Mouse (Mus musculus) neural tube, embryonic 14.5 days (tissue): ENCODE measurements around the gene Whamm. TPM values are rescaled to one million over a fixed set of nuclear protein-coding genes. Genes with fewer than 3 reads are reported as not detected.

Source experiments
- ATAC-seq: fragments of 200-750 bp; cut with Nextera tagmentation; 2 replicates; pipeline ENCODE4 v1.8.0; 2017; ENCODE audit warnings: low read depth, mild to moderate bottlenecking, moderate TSS enrichment, moderate library complexity
- H3K27ac ChIP-seq: fragments of 300-500 bp; sonication (generic); 2 replicates; pipeline ENCODE4 v1.5.1; 2014; ENCODE audit warnings: low read depth, mild to moderate bottlenecking, control low read depth, low read length, moderate library complexity, mixed read lengths
- H3K27me3 ChIP-seq: fragments of 300-500 bp; sonication (generic); 2 replicates; pipeline ENCODE4 v1.6.1; 2014; ENCODE audit warnings: low read length; ENCODE audit not compliant: control insufficient read depth, insufficient read depth
- H3K36me3 ChIP-seq: fragments of 300-500 bp; sonication (generic); 2 replicates; pipeline ENCODE4 v1.6.1; 2014; ENCODE audit warnings: low read length, mixed read lengths; ENCODE audit not compliant: control insufficient read depth, insufficient read depth
- H3K4me1 ChIP-seq: fragments of 300-500 bp; sonication (generic); 2 replicates; pipeline ENCODE4 v1.6.1; 2014; ENCODE audit warnings: low read length; ENCODE audit not compliant: control insufficient read depth, insufficient read depth
- H3K4me2 ChIP-seq: fragments of 300-500 bp; sonication (generic); 2 replicates; pipeline ENCODE4 v1.6.1; 2014; ENCODE audit warnings: mild to moderate bottlenecking, low read depth, low read length, control low read depth
- H3K4me3 ChIP-seq: fragments of 300-500 bp; sonication (generic); 2 replicates; pipeline ENCODE4 v1.5.1; 2014; ENCODE audit warnings: low read depth, low read length, control low read depth, mixed read lengths
- H3K9ac ChIP-seq: fragments of 300-500 bp; sonication (generic); replicated peaks from 2 replicates; pipeline ENCODE4 v1.6.1; 2014; ENCODE audit warnings: low read depth, mild to moderate bottlenecking, control low read depth, low read length, mixed read lengths
- H3K9me3 ChIP-seq: fragments of 300-500 bp; sonication (generic); 2 replicates; pipeline ENCODE4 v1.6.1; 2016; ENCODE audit warnings: low read length; ENCODE audit not compliant: control insufficient read depth
- WGBS: fragments of 180-500 bp; shearing (Covaris S2); extraction: QIAGEN DNeasy Blood & Tissue Kit; methylation state at CpG from one replicate; pipeline ENCODE4 v1.1.7; 2014; 5-methylcytosine and 5-hydroxymethylcytosine counted together
- polyA plus RNA-seq: library from polyadenylated mRNA; unstranded; fragments of >200 nt; fragmentation: Nextera tagmentation; extraction: Ambion mirVana; gene quantifications from 2 replicates; pipeline ENCODE4 v1.2.1, GENCODE M21; 2014

The Whamm gene
- polyA plus RNA-seq, 1 experiment from 2014 or later: 11.3 TPM

GRCm38 (mm10) chr7:81579312-81579711 is 8.2 kb downstream of the Whamm start:
- Histone ChIP-seq H3K9me3 (no peaks in the 10 kb centered on the region), H3K4me3 (no peak overlapping the region), H3K9ac (no peak overlapping the region), H3K27me3 (no peaks in the 10 kb centered on the region), H3K36me3 (peaks cover 6% of the 10 kb centered on the region; the same call in 1 of the 2 replicates), H3K27ac (no peak overlapping the region), H3K4me2 (no peak overlapping the region), H3K4me1 (no peaks in the 10 kb centered on the region)
- no peak for ATAC-seq
- WGBS: 95% methylated on average over 5 of the region's 5 CpGs

GRCm38 (mm10) chr7:81583512-81583911 is 12.4 kb downstream of the Whamm start:
- ATAC-seq: no peak
- H3K9ac ChIP-seq: no peak overlapping the region
- no peak overlapping the region for H3K27ac ChIP-seq
- H3K27me3 ChIP-seq: no peaks in the 10 kb centered on the region
- H3K9me3 ChIP-seq: no peaks in the 10 kb centered on the region
- 64% methylated on average over 3 of the region's 3 CpGs for WGBS
- no peak overlapping the region for H3K4me3 ChIP-seq
- no peaks in the 10 kb centered on the region for H3K4me1 ChIP-seq
- H3K4me2 ChIP-seq: no peak overlapping the region
- peaks cover 35% of the 10 kb centered on the region for H3K36me3 ChIP-seq

- 93% methylated on average over 7 of the region's 7 CpGs for WGBS
- H3K9ac ChIP-seq: no peak overlapping the region
- no peak overlapping the region for H3K27ac ChIP-seq
- no peaks in the 10 kb centered on the region for H3K9me3 ChIP-seq
- H3K4me1 ChIP-seq: no peaks in the 10 kb centered on the region
- no peak overlapping the region for H3K4me3 ChIP-seq
- H3K36me3 ChIP-seq: peaks cover 38% of the 10 kb centered on the region
- no peak for ATAC-seq
- no peak overlapping the region for H3K4me2 ChIP-seq
- H3K27me3 ChIP-seq: no peaks in the 10 kb centered on the region
These were observed 14.3 kb downstream of the Whamm start for GRCm38 (mm10) chr7:81585326-81585725.

GRCm38 (mm10) chr7:81587238-81587637 is 16.2 kb downstream of the Whamm start:
- H3K4me3 ChIP-seq: no peak overlapping the region
- H3K4me2 ChIP-seq: no peak overlapping the region
- peaks cover 55% of the 10 kb centered on the region for H3K36me3 ChIP-seq
- H3K4me1 ChIP-seq: no peaks in the 10 kb centered on the region
- 86% methylated on average over 4 of the region's 4 CpGs for WGBS
- no peak overlapping the region for H3K9ac ChIP-seq
- no peaks in the 10 kb centered on the region for H3K9me3 ChIP-seq
- H3K27me3 ChIP-seq: no peaks in the 10 kb centered on the region
- ATAC-seq: no peak
- H3K27ac ChIP-seq: no peak overlapping the region

GRCm38 (mm10) chr7:81592686-81593085 is 21.6 kb downstream of the Whamm start:
- no peak overlapping the region for H3K9ac ChIP-seq
- H3K27me3 ChIP-seq: no peaks in the 10 kb centered on the region
- ATAC-seq: no peak
- WGBS: 88% methylated on average over 9 of the region's 9 CpGs
- no peaks in the 10 kb centered on the region for H3K9me3 ChIP-seq
- no peak overlapping the region for H3K4me2 ChIP-seq
- no peak overlapping the region for H3K4me3 ChIP-seq
- H3K36me3 ChIP-seq: peaks cover 56% of the 10 kb centered on the region
- H3K27ac ChIP-seq: no peak overlapping the region
- H3K4me1 ChIP-seq: no peaks in the 10 kb centered on the region

- H3K36me3 ChIP-seq: peaks cover 53% of the 10 kb centered on the region
- H3K27ac ChIP-seq: no peak overlapping the region
- no peak for ATAC-seq
- H3K9me3 ChIP-seq: no peaks in the 10 kb centered on the region
- H3K4me1 ChIP-seq: no peaks in the 10 kb centered on the region
- H3K4me2 ChIP-seq: no peak overlapping the region
- no peak overlapping the region for H3K4me3 ChIP-seq
- H3K9ac ChIP-seq: no peak overlapping the region
- H3K27me3 ChIP-seq: no peaks in the 10 kb centered on the region
- 96% methylated on average over 8 of the region's 8 CpGs for WGBS
These were observed 22.3 kb downstream of the Whamm start for GRCm38 (mm10) chr7:81593387-81593786.

- H3K9ac ChIP-seq: no peak overlapping the region
- no peak overlapping the region for H3K4me2 ChIP-seq
- H3K27ac ChIP-seq: no peak overlapping the region
- H3K4me3 ChIP-seq: no peak overlapping the region
- H3K4me1 ChIP-seq: no peaks in the 10 kb centered on the region
- no peak for ATAC-seq
- no peaks in the 10 kb centered on the region for H3K9me3 ChIP-seq
- H3K36me3 ChIP-seq: peaks cover 52% of the 10 kb centered on the region
- no peaks in the 10 kb centered on the region for H3K27me3 ChIP-seq
- WGBS: 95% methylated on average over 5 of the region's 5 CpGs
These were observed 24.0 kb downstream of the Whamm start for GRCm38 (mm10) chr7:81595056-81595455.

GRCm38 (mm10) chr7:81596086-81596485 is 25.0 kb downstream of the Whamm start:
- Histone ChIP-seq H3K4me3 (no peak overlapping the region), H3K27ac (no peak overlapping the region), H3K36me3 (peaks cover 44% of the 10 kb centered on the region), H3K9ac (no peak overlapping the region), H3K4me1 (no peaks in the 10 kb centered on the region), H3K9me3 (no peaks in the 10 kb centered on the region), H3K27me3 (no peaks in the 10 kb centered on the region), H3K4me2 (no peak overlapping the region)
- no peak for ATAC-seq
- 82% methylated on average over 6 of the region's 6 CpGs for WGBS

GRCm38 (mm10) chr7:81597660-81598059 is 26.6 kb downstream of the Whamm start:
- Histone ChIP-seq H3K4me1 (no peaks in the 10 kb centered on the region), H3K9ac (no peak overlapping the region), H3K9me3 (no peaks in the 10 kb centered on the region), H3K4me2 (no peak overlapping the region), H3K36me3 (peaks cover 33% of the 10 kb centered on the region), H3K27ac (no peak overlapping the region), H3K4me3 (no peak overlapping the region), H3K27me3 (no peaks in the 10 kb centered on the region)
- ATAC-seq: no peak
- 100% methylated on average over 1 of the region's 1 CpGs for WGBS
